Mouse (Mus musculus): ENCODE results near the gene Hist1h1t.
"Not testable (repeated sequence)": the region's sequence is repeated elsewhere in the genome, so short reads cannot be mapped to it uniquely, and the experiment has no call there.

Gene Hist1h1t

DNA sequence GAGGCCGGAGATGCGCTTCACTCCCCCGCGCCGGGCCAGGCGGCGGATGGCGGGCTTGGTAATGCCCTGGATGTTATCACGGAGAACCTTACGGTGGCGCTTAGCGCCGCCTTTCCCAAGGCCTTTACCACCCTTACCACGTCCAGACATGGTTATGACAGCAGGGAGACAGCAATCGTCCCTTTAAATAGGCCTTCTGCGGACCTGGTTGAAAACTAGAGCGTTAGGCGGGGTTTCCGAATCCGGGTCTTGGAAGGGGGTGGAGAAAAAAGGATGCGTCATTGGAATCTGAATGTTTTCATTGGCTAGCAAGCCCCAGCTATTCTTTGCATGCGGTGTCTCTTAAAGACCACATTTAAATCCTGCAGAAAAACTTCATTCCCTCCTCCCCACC lies 2.7 kb downstream of the Hist1h1t start, which contains the start of gene Hist1h4c:
TSS of gene Hist1h4c (minus strand) at position 155 of the 394 bp plus-strand sequence.
- intact Hi-C loops (cut with DNase I), result loop anchor here (1.0 kb wide), 1 partner anchor 13 kb away; no protein-coding TSS in a partner anchor

DNA sequence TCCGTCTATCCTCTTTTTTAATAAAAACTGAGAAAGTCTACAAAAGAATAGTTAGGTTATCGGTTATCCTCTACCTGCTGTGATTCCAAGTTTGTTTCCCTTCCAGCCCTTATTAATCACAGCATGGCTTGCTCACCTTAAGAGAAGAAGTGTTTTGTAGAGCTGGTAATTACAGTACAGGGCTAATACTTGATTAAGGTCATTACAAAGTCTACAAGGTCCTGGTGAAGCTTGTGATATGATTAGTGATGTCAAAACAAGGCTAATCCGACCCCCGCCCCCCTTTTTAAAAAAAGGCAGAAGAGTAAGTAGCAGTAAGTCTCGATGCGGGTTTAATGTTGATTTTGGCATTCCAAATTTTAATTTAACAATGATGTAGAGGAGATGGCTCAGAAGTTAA lies 3.4 kb downstream of the Hist1h1t start:
- intact Hi-C loops (cut with DNase I), result loop anchor here (1.0 kb wide), 1 partner anchor 14 kb away; no protein-coding TSS in a partner anchor

DNA sequence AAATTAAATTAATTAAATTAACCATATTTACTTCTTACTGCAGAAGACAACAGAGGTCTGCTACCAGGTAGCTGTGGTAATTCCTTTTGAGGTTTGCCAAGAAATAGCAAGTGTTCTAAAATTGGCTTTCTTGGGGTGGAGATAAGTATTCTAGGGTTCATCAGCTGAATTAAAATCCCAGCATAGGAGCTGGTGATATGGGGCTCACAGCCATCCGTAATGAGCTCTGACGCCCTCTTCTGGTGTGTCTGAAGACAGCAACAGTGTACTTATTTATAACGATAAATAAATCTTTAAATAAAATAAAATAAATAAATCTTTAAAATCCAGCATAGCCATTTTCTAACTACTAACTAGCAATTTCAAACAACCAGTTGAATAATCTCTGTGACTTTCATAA lies 4.2 kb downstream of the Hist1h1t start:
- intact Hi-C loops (cut with DNase I), result no loop called here

DNA sequence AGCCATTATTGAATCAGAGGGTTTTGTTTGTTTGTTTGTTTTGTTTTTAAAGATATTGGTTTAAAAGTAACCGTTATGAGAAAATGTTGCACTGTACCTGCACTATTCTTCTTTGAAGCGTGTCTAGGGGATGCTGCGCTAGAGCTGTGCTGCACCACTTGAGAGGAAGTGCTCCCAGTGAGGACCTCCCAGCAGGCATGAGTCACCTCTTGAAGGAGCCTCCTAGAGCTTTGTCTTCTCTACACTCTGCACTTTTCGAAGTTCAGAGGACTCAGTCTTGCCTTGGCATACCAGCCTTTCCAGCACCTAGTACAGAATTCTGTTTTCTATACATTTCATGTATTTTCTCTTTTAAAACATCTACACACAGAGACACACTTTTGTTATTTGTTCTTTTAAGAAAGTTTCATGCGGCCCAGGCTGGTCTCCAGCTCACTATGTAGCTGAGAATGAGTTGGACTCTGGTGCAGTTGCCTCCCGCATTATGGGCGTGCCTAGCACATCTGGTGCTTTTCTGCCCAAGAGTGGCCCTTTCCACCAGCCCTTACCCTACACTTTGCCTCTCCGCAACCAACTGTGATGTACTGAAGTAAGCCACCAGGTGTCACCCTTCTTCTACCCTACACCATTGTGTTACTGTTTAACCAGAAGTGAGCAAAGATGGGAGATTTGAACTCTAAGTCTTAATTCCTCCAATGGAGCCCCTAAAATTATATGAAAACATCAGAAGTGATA lies 5.3 kb downstream of the Hist1h1t start:
- intact Hi-C loops (cut with DNase I), result loop anchor here (1.0 kb wide), 1 partner anchor 33 kb away; no protein-coding TSS in a partner anchor

DNA sequence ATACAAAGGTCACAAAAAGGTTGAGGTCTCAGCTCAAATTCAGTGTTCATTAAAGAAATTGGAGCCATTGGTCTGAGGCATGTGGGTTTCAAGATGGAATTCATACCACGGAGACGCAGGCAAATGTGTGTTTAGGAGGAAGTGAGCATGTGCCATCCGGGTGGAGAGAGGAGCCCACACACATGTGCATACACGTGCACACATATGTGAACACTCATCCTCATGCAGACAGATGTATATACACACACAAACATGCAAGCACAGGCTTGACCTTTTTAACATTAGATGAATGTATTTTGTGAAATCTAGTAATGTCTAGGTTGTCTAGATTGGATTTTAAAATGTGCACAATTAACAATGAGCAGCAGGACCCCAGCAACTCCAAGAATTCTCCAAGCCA lies 6.6 kb downstream of the Hist1h1t start:
- intact Hi-C loops (cut with DNase I), result no loop called here

DNA sequence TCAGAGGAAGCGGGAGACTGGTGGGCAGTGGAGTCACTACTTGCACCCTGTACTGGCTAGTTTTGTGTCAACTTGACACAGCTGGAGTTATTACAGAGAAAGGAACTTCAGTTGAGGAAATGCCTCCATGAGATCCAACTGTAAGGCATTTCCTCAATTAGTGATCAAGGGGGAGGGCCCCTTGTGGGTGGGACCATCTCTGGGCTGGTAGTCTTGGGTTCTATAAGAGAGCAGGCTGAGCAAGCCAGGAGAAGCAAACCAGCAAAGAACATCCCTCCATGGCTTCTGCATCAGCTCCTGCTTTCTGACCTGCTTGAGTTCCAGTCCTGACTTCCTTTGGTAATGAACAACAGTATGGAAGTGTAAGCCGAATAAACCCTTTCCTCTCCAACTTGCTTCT lies 7.2 kb downstream of the Hist1h1t start:
- intact Hi-C loops (cut with DNase I), result not testable (repeated sequence)

DNA sequence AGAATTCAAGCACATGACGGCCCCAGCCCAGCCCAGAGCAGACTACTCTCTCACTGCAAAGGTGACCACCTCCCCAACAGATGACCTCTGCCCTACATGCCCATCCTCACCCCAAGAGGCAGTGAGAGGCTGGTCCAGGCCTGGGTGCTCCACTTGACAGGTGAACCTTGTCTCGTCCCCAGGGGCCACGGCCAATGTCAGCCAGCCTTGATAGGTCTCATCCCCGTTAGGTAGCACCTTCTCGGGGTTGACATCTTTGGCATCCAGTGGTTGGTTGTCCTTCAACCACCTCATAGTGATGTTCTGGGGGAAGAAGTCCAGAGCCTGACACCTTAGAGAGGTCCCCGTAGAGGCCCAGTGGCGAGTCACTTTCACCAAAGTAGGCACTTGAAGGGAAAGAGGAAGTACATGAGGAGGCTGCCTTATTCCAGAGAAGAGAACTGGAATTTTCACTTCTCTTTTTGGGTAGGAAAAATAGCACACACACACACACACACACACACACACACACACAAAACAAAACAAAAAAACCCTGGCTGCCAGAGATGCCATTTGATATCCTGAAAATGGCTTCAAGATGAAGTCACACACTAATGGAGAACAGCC lies 10.2 kb downstream of the Hist1h1t start:
- intact Hi-C loops (cut with DNase I), result no loop called here

DNA sequence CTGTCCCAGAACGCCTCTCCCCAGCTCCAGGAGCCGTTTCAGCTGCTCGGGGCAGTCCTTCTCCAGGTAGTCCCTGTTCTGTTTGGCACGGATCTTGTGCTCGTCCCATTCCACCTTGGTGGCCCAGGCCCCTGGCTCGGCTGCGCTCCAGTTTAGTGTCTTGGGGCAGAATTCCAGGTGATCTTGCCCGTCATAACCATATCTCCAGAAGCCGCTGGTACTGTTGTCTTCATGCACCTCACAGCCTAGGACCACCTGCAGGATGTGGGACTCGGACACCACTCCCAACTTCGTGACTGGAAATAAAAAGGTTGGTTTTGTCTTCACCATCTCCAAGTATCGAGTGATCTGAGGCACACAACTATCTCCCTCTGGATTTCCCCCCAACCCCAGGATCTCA lies 11.2 kb downstream of the Hist1h1t start:
- intact Hi-C loops (cut with DNase I), result no loop called here

DNA sequence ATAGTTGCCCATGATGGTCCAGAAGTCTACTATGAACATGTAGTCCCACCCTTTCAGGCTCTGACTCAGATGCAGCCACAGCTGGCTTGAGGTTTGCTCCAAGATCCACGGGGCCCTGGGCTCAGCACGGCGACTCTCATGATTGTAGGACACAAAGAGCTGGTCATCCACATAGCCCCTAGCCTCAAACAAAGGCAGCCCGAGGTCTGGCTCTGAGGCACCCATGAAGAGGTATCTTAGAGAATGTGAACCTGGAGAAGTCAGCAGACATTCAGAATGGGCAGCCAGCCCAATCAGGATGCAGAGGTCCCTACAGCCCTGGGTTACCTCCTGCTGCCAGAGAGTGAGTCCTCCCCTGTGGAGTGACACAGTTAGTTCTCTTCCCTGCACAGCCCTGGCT lies 12.4 kb downstream of the Hist1h1t start:
- intact Hi-C loops (cut with DNase I), result no loop called here

DNA sequence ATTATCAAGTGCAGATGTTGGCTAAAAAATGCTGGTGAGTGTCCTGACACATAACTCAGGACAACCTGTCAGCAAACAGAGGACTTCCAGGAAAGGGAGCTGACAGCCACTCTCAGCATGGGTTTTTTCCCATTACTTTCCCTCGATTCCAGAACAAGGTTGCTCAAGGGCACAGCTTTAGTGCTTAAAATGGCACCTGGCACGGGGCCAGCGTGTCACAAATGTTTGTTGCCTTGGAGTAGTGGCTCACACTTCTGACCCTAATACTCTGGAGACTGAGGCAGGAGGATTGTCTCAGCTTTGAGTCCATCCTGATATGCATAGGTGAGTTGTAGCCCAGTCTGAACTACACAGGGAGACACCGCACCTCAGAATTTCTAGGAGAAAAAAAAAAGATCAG lies 13.0 kb downstream of the Hist1h1t start:
- intact Hi-C loops (cut with DNase I), result no loop called here

DNA sequence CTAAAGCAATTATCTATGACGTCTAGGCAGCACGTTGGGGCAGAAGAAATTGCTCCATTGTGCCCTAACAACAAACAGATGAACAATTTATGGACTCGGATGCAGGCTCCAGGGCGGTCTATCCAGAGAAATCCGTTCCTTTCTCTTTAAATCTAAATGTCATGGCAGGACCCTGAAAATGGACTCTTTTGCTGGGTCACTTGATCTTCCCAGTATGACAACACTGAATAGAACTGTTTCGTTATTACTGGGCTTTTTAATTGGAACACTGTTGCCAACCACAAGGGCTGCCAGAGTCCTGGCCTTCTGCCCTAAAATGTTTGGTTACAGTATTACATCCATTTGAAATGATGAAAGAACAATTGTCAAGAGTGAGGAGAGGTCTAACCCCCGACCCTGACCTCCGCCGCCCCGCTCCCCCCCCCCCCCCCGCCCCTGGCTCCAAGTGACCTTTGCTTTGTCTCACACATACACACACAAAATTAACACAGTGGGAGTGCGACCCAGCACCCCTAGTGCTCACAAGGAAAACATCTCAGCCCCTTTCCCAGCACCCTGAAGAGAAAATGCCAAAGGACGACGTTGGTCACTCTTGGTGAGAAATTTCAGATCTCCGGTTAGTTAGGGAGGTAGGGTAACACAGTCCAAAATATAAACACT lies 14.2 kb downstream of the Hist1h1t start:
- intact Hi-C loops (cut with DNase I), result no loop called here

DNA sequence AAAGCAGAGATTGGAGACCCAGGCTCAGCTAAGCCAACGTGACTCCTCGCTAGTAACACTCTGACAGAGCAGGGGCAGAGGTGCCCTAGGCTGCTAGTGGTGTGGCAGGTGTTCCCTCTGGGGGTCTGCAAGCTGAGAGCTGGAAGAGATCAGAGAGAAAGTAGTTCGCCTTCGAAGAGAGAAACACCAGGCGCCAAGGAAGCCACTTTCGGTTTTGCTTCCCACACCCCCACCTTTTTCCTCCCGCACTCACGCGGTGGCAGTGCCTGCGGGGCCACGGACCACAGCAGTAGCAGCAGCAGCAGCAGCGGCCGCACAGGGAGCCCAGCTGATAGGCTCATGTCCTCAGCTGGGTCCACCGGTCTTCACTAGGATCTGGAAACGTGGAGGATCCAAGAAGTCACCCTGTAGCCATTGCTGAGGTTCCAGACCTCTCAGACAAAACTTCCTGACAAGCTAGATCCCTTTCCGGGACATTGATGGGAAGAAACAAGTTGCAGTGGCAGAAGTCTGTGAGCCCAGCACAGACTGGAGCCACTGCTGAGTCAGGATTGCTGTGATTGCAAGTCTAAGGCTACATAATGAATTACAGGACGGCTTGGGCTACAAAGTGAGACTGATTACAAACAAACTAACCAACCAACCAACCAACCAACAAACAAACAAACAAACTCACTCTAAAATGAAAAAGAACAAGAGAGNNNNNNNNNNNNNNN lies 14.9 kb downstream of the Hist1h1t start, which contains the start of gene Hfe:
TSS of gene Hfe (minus strand) at position 481 of the 716 bp plus-strand sequence.
- intact Hi-C loops (cut with DNase I), result no loop called here

DNA sequence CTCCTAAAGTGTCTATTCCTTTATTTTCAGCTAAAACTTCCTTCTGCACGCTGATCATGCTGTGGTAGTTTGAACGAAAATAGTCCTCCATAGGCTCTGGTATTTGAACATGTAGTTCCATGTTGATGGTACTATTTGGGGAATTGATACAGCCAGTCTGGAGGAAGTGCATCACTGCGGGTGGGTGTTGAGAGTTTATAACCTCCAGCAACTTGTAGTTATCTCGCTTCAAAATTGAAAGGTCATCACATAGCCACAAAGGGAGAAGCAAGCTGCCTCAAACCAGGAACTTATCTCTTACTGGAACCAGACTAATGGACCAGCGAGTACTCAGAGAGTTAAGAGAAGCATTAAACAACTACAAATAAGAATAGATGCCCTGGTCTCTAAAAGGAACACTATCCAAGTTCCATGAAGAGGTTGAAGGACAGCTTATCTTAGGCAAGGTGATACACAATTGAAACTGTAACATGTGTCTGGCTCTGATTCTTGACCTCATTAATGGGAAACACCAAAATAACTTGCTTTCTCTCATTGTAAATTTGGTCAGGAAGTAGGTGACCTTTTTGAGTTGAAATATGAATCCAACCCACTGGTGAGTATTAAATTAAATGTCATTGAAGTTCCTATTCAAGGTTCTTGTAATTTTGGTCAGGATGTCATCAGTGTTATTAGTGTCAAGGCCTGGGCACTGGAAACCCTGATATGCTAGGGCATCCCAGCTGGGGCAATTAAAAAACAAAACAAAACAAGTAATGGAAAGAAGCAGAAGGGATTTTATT lies 20.8 kb downstream of the Hist1h1t start:
- intact Hi-C loops (cut with DNase I), result no loop called here

DNA sequence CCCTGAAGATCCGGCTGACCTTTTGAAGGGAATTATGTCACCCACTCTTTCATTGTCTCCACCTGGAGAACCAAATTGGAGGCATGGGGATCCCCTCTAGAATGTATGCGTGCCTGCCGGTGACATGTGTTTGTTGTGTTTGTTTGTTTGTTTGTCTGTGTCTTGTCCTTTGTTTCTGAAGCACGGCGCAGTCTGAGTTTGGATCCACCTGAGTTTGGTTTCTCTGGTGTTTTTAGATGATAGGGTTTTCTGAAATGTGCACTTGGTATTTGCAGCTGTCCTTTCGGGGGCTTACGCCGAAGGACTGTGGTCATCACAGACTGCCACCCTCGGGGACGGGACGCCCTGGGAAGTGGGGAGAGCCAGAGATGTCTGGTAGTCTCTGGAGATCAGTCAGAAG lies 21.6 kb downstream of the Hist1h1t start:
- intact Hi-C loops (cut with DNase I), result no loop called here

DNA sequence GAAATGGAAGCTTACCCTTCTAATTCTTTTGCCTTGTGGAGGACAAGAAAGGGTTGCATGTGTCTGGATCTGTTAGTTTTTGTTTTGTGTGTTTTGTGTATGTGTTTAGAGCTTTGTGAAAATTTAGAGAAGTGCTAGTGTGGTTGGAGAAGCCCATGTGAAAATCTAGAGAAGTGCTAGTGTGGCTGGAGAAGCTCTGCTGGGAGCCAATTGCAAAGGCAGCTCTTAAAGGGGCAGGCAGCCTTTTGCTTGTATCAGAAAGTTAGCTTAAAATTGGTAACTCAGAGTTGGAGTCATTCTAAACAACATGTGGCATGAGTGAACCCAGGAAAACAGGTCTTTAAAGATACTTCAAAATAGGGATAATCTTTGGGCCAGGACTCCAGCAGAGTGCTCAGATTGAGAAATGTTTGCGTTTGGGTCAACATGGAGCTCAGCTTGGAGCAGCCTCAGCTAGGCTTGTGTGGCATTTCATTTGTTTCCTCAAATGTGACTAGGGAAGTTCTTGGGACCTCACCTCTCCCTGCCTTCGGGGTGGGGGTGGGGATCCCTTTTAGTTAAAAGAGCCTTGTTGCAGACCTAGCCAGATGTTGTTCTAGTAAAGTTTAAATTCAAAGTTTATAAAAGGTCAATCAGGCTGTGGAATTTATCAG lies 22.1 kb downstream of the Hist1h1t start:
- intact Hi-C loops (cut with DNase I), result not testable (repeated sequence)

DNA sequence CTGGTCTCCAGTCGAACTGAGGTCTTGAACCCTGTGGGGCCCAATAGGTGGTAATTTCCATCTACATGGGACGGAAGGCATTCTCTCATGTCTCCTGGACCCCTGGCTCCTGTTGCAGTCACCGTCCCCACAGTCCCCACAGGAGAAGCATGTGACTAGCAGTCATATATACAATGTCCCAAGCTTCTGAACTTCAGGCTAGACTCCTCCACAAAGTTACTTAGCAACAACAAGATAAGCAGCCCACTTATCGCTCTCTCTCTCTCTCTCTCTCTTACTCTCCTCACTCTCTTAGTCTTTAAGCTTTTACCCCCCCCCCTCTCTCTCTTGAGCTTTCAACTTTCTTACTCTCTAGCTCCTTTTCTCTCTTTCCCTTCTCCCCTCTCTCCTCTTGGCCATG lies 28.6 kb downstream of the Hist1h1t start:
- intact Hi-C loops (cut with DNase I), result no loop called here

DNA sequence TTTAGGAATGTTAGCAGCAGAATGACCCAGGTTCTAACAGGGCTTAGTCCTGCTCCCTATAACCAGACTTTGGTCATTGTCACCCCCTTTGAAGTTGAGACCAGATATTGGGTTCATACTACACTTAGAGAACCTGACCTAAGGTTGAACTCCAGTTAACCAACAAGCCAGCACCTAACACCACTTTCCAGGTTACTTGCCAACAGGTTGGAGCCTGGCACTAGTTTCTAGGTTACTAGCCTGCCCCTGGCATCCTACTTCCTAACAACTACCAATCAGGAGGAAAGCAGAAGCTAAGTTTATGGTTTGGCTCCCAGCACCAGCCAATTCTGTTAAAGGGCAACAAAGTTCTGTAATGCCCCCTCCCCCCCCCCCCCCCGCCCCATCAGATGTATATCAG lies 29.6 kb downstream of the Hist1h1t start:
- intact Hi-C loops (cut with DNase I), result no loop called here

DNA sequence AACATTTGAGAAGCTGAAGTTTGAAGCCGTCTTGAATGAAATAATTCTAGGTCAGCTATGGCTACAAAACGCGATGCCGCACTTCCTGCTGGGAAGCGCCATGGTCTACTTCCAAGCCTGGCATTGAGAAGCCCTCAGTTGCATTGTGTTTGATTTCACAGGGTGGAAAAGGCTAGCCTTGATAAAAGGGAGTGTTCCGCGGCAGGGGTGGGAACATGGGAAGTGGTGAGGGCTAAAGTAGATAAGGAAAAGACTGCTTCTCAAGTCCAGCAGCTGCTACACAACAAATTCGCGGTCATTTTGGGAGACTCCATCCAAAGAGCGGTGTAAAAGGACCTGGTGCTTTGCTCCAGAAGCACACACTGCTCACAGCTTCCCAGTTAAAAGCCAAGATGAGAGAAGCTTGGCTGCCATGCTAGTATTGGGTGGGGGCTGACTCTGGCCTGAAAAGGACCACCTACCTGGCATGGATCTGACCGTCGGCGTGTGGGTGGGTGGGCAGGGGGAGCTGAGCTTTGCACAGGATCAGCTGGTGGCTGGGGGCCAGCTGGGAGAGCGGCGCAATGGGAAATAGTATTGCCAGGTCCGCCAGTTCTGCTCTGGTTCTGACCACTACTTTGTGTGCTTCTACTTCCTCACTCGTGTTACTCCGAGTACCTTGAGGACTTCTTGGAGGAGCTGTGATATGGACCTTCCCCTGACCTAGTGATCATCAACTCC lies 33.0 kb downstream of the Hist1h1t start:
- intact Hi-C loops (cut with DNase I), result no loop called here

DNA sequence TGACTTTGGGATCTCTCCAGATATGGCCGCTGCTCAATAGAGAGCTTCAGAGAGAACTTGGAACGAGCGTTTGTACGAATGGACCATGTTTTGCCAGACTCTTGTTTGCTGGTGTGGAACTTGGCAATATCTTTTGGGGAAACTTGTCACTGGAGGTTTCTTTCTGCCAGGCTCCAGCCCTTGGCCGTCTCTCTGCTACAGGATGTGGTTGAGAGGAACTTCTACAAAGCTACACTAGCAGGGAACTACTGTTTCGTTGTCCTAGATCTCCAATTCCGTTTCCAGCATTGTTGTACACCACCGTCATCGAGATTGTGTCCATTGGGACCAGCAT lies 33.5 kb downstream of the Hist1h1t start:
- intact Hi-C loops (cut with DNase I), result no loop called here

DNA sequence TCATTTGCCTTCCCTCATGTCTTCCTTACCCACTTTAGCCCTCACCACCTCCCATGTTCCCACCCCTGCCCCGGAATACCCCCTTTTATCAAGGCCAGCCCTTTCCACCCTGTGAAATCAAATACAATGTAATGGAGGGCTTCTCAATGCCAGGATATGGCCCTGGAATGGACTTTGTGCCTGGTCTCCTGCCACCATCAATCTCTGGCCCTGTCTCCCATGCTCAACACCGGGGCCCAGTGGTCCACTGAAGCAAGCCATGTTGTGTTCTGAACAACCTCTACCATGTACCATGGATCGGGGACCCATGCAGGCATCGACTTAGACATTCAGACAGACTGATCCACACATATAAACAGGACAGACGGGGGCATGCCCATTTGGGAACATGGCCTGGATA lies 34.1 kb downstream of the Hist1h1t start:
- intact Hi-C loops (cut with DNase I), result loop anchor here (10.0 kb wide), 1 partner anchor 45 kb away; the partner anchor contains the start of genes Hist1h2ac and Hist1h2bc

All from adrenal gland (tissue).